9 mouse cellular contexts compared by ENCODE assay signal in genomic region chr5:64959843-64960230, GRCm38 (mm10). TPM values are rescaled to one million over a fixed set of nuclear protein-coding genes. Genes with fewer than 3 reads are reported as not detected.
A peak's percentile ranks its signal among the peaks of the same experiment; 100 is the strongest.
DNase-seq lines count a peak whose midpoint lies in the region; ATAC-seq and TF ChIP-seq lines count a peak whose summit lies in the region.
"Had no signal": no experiment of that assay in that cellular context is flagged by ENCODE, and none has a peak within 500 bp of the region (broad histone marks: within the 10 kb centered on the region; RNA-seq: fewer than 3 reads in every experiment).

Tlr6 (minus strand) TSS chr5:64960097.

- ATAC-seq in megakaryocyte-erythroid progenitor cell, adult 5-6 weeks (replicated peaks; ENCODE audit: low FRiP score, low TSS enrichment, poor library complexity, severe bottlenecking), result peak; percentile 50; the same call in 1 of the 2 replicates
- ATAC-seq in forebrain, embryonic 12.5 days (ENCODE audit: low FRiP score), result no peak

- TF ChIP-seq EP300 in MEL (IDR thresholded peaks at IDR 0.05; ENCODE audit: low read depth in 1 of 2, low read length in 2 of 2), result no peak

- H3K9ac ChIP-seq in MEL (ENCODE audit: control insufficient read depth, low read depth, low read length, poor library complexity, severe bottlenecking), result peak within 1 kb of the TSS; percentile 47
- H3K9ac ChIP-seq in forebrain, embryonic 12.5 days, result no peak within 1 kb of the TSS
- H3K9ac ChIP-seq: midbrain, embryonic 12.5 days had no signal

- TF ChIP-seq CTCF in MEL (IDR thresholded peaks at IDR 0.05 in 2 of 3, conservative IDR thresholded peaks at IDR 0.05 in 1 of 3; ENCODE audit: control insufficient read depth in 1 of 3, insufficient read depth in 1 of 3, low read depth in 2 of 3, low read length in 3 of 3, poor library complexity in 1 of 3, severe bottlenecking in 1 of 3), result peak; percentile 71 to 90 (median 84)

- H3K4me3 ChIP-seq in MEL (ENCODE audit: control insufficient read depth in 1 of 2, insufficient read depth in 1 of 2, low read depth in 2 of 2, low read length in 2 of 2), result peak within 1 kb of the TSS; percentile 56 to 73
- no peak within 1 kb of the TSS for H3K4me3 ChIP-seq in forebrain, embryonic 12.5 days (replicated peaks)
- H3K4me3 ChIP-seq: midbrain, embryonic 12.5 days had no signal

- peak; percentile 33 to 47 for DNase-seq in left cerebral cortex, adult 18-20 months (ENCODE audit: low spot score in 2 of 2)
- DNase-seq in left cerebral cortex, adult 11 months (ENCODE audit: low spot score), result no peak
- peak; percentile 92 for DNase-seq in MEL (ENCODE audit: low read depth, low spot score)
- DNase-seq in cerebellum, postnatal 4 days (ENCODE audit: low spot score in 2 of 2), result peak; percentile 31 to 46
- peak; percentile 83 for DNase-seq in kidney, postnatal 10 days
- DNase-seq in thymus, postnatal 36 days, result peak; percentile 50 to 57

- H3K27me3 ChIP-seq in MEL (ENCODE audit: control insufficient read depth in 1 of 2, insufficient read depth in 2 of 2, low read length in 2 of 2), result peaks cover 0 to 7% of the 10 kb centered on the region in 2 experiments
- no peaks in the 10 kb centered on the region for H3K27me3 ChIP-seq in forebrain, embryonic 12.5 days
- H3K27me3 ChIP-seq: midbrain, embryonic 12.5 days had no signal

- H3K79me2 ChIP-seq in MEL (ENCODE audit: control insufficient read depth, insufficient read depth, low read length, poor library complexity), result no peaks in the 10 kb centered on the region

- no peak within 1 kb of the TSS for H3K27ac ChIP-seq in MEL (ENCODE audit: control insufficient read depth, low read depth, low read length)
- H3K27ac ChIP-seq in forebrain, embryonic 12.5 days, result no peak within 1 kb of the TSS
- H3K27ac ChIP-seq: midbrain, embryonic 12.5 days had no signal

- TF ChIP-seq RAD21 in MEL (IDR thresholded peaks at IDR 0.05; ENCODE audit: low read depth, low read length), result peak; percentile 74

- peaks cover 0 to 3% of the 10 kb centered on the region in 2 experiments; a peak in 1 of 4 replicates for H3K36me3 ChIP-seq in MEL (ENCODE audit: control insufficient read depth in 1 of 2, insufficient read depth in 2 of 2, low read length in 2 of 2)
- H3K36me3 ChIP-seq in forebrain, embryonic 12.5 days (replicated peaks), result no peaks in the 10 kb centered on the region
- H3K36me3 ChIP-seq: midbrain, embryonic 12.5 days had no signal

- H3K4me1 ChIP-seq in MEL (ENCODE audit: control insufficient read depth in 1 of 2, insufficient read depth in 2 of 2, low read length in 2 of 2), result peaks cover 0 to 6% of the 10 kb centered on the region in 2 experiments; a peak in 1 of 4 replicates
- H3K4me1 ChIP-seq in forebrain, embryonic 12.5 days, result no peaks in the 10 kb centered on the region
- H3K4me1 ChIP-seq: midbrain, embryonic 12.5 days had no signal

- no peak within 1 kb of the TSS for H3K4me2 ChIP-seq in forebrain, embryonic 12.5 days
- H3K4me2 ChIP-seq: midbrain, embryonic 12.5 days had no signal

- WGBS in forebrain, embryonic 12.5 days, result 85% methylated on average over 13 of the region's 13 CpGs

- no peak for TF ChIP-seq POLR2A in MEL (IDR thresholded peaks at IDR 0.05; ENCODE audit: control insufficient read depth in 1 of 2, insufficient read depth in 1 of 2, low read depth in 1 of 2, low read length in 2 of 2, poor library complexity in 1 of 2)

- H3K9me3 ChIP-seq in MEL (replicated peaks; ENCODE audit: insufficient read depth, low read length), result no peaks in the 10 kb centered on the region
- no peaks in the 10 kb centered on the region for H3K9me3 ChIP-seq in forebrain, embryonic 12.5 days
- H3K9me3 ChIP-seq: midbrain, embryonic 12.5 days had no signal

TF ChIP-seq in MEL, 35 proteins besides CTCF, POLR2A, EP300 and RAD21:
- TF ChIP-seq ZC3H11A (IDR thresholded peaks at IDR 0.05; ENCODE audit: low read depth, low read length), result peak; percentile 59
- no peak for TF ChIP-seq NRF1 (IDR thresholded peaks at IDR 0.05; ENCODE audit: insufficient read depth, low read depth, low read length, poor library complexity, severe bottlenecking)
- TF ChIP-seq ZNF384 (IDR thresholded peaks at IDR 0.05; ENCODE audit: low read depth, low read length), result peak; percentile 83
- TF ChIP-seq TBP (IDR thresholded peaks at IDR 0.05; ENCODE audit: low read depth, low read length), result 0 out of 2 replicates have a peak, but pooled peaks have one; percentile 43
- no peak for TF ChIP-seq HCFC1 (IDR thresholded peaks at IDR 0.05; ENCODE audit: low read depth, low read length)
- TF ChIP-seq MYC (IDR thresholded peaks at IDR 0.05; ENCODE audit: low read depth, low read length), result no peak
- TF ChIP-seq JUND (IDR thresholded peaks at IDR 0.05; ENCODE audit: low read depth, low read length), result no peak
- peak; percentile 60 for TF ChIP-seq SMC3 (IDR thresholded peaks at IDR 0.05; ENCODE audit: low read depth, low read length)
- TF ChIP-seq ETS1 (IDR thresholded peaks at IDR 0.05; ENCODE audit: low read depth, low read length), result peak; percentile 18; the same call in 1 of the 2 replicates
- TF ChIP-seq TAL1 (IDR thresholded peaks at IDR 0.05; ENCODE audit: low read length), result no peak

RNA-seq across cellular contexts. Expression of gene Tlr6, which starts in this region (rescaled TPM):
- under 1 TPM; 0.33 to 0.70 TPM for total RNA-seq in left cerebral cortex, adult 18-20 months (2021)
- total RNA-seq in MEL (2012; rRNA removed), result 0.13 and 0.19 TPM in 2 replicates
- polyA plus RNA-seq in MEL (2012; ENCODE audit: insufficient read depth in 1 of 2, insufficient read length in 2 of 2, low read depth in 1 of 2, low replicate concordance in 2 of 2, missing spikeins in 1 of 2), result under 1 TPM in 1 of 2 experiments, not detected in 1; 0.36 TPM
- 0.48 and 0.57 TPM in 2 replicates for total RNA-seq in megakaryocyte-erythroid progenitor cell, adult 5-6 weeks (2014; fragmentation: Nextera tagmentation)
- total RNA-seq in megakaryocyte-erythroid progenitor cell, adult 5-6 weeks (2017), result 0.52 and 1.2 TPM in 2 replicates
- 0.32 TPM in 2 replicates for polyA plus RNA-seq in forebrain, embryonic 12.5 days (2016; fragmentation: Nextera tagmentation; extraction: Ambion mirVana)

Comparison
In these comparisons a context has a peak if more than half of its experiments do, and no peak if none do; other contexts are left out.
1. Peak in DNase-seq in left cerebral cortex, adult 18-20 months; RNA of the gene not detected or under 1 TPM.
2. Peak in DNase-seq, H3K4me3 ChIP-seq and H3K9ac ChIP-seq in MEL; RNA of the gene not detected or under 1 TPM.